Mouse (Mus musculus) forelimb bud, embryonic 11.5 days (tissue): ENCODE measurements at regions not wholly inside any gene's neighbourhood (a gene's known extent, or its start where the extent isn't known, plus 50 kb on each side); places are given as distances from the start of the nearest gene placed in this dataset.

Experiments used
- DNase-seq: peaks from one replicate; pipeline ENCODE4 v3.0.0-alpha.2; 2012; ENCODE audit warnings: low read depth, low spot score

DNA sequence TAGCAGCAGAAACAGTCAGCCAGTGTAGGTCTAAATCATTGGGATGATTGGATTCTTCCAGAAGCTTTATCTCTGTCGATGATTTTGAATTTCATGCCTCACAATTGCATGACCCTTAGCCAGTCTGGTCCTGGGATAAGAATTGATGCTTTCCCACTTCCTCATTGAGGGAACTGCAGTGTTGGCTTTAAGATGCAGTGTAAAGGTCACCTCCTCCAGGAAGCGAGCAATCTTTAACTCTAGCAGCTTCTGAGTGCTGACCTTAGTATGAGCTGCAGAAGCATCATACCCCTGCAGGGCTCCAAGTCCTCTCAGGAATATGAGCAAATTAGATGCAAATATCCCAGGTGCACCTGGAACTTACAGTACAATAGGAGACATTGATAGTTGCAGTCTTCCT, 1132.2 kb upstream of the A1bg start:
- no peak for DNase-seq

DNA sequence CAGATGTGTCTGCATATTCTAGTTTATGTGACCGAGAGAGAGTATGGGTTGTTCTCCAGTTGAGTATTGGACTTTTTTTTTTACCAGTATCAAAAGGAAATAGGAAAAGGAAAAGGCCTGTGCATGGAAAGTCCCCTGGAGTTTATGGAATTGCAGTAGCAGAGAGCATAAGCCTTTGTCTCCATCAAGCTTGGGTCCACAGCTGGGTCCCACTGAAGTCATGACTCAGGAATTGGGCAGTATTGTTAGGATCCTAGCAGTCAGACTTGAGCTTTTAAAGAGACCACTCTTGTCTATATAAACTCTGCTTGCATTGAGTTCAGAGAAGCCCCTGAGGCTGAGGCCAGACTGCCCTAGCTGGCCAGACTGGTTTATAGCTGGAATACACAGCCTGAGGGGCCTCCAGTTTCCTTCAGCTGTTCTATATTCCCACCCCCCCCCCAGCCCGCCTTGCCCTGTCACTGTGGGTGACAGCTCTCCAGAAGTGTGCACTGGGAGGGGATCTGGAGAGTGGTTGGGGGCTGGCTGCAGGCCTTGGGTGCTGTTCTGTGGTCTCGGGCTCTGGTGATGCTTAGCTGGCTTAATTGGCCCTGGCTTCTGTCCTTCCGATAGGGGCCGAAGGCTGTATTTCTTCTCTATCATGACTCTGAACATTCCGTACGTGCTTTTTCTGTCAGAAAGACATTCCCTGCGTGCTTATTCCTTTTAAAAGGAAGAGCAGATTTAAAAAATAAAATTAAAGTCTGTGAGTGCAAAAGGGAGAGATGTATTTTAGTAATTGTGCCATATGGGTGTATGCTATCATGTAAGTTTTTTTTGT, 1130.8 kb upstream of the A1bg start:
- peak; percentile 35 for DNase-seq

DNA sequence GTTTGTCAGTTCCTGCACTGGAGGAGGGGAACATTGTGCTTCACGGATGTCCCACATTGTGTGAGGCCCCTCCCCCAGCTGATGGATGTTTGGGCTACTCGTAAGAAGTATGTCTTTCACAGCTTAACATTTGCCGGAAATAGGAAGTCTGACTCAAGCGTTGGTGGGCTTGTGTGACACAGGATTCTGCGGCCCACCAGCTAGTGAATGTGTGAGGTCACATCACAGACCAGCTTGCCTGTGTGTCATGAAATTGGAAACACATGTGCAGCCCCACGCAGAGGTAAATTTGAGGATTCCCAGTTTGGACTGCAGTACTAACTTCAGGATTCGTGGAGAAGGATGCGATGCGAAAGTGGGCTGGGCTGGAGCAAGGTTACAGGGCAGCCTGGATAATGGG, 1126.6 kb upstream of the A1bg start:
- peak; percentile 61 for DNase-seq

DNA sequence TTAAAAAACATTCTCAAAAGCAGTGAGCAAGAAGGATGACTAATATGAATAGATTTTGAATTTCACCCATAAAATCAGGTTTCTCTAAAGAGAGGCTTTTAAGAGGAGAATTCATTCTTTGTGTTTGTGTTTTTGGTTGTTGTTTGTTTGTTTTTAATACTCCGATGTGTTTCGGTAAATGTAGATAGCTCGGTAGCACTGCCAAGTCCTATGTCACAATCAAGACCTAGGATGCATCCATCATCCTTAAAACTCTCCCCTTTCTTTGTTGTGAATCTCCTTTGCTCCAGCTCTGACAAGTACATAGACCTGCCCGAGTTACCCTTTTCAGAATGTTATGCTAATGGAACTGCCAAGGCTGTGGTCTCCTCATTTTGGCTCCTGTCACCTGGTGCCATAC, 1126.2 kb upstream of the A1bg start:
- no peak for DNase-seq

DNA sequence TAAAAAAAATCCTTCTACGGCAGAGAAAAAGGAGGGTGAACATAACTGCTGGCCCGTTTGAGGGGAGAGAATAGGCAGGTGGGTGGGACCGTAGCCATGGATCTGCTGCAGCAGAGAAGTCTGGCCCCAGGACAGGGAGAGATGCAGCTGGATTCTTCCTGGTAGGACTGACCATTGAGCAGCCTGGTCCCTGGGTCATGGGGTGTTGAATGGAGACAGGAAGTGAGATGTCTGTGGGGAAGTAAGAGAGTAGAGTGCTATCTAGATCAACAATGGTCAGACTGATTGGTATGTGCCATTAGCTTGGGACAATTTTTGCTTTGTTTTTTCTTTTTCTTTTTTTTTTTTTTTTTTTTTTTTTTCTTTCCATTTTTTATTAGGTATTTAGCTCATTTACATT, 1123.5 kb upstream of the A1bg start:
- DNase-seq, result no peak

DNA sequence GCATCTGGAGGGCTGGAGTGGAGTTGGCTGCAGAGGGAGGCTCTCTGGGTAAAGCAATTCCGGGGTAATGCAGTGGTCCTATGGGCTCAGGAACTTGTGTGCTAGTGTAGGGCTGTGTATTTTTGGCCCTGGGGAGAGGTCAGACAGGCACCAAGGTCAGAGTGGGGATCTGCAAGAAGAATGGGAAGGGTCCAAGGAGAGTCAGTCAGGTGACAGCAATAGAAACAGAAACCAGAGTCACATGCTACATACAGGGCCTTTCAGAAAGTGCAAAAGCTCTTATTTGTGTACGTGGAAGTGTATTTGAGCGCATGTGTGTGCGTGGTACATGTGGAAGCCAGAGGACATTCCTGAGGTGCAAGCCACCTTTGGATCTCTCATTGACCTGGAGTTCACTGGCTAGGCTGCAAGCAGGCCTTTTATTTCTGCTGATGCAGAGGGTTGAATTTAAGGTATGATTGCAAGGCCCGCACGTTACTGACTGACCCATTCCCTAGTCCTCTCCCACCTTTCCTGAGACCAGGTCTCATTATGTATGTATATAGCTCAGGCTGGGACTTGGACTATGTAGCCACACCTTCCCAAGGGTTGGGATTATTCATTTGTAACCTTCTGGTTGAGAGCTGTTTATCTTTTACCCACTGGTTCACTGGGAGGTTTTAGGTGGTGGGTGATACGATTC, 1122.0 kb upstream of the A1bg start:
- no peak for DNase-seq

DNA sequence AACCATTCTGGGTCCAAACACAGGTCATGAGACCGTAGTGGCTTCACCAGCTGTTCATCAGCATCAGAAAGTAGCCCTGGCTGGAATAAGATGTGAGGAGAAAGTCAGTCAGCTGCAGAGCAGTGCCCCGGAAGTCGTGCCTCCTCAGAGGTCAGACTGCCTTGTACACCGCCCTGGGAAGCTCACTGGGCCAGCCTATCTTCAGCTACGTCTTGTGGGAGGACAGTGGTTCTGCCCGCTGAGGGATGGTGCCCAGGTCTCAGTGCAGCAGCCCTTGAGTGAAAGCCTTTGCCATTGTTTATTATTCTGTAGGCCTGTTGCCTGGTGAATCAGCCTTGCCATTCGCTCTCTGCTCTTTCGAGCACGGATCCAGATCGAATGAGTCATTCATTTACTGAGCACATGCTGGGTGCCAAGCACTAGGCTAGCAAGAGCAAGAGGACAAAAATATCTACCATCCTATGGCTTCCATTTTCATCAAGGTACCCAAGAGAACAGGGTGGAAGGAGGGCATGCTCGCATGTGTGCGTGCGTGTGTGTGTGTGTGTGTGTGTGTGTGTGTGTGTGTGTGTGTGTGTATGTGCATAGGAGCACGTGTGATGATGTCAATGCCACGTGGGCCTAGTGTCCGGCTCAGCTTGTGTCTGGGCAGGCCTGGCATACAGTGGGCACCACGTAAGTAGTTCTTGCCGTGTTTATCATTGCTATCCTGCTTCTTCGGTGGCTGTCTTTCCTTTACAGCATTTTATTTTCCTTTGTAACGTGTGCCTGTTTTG, 1121.0 kb upstream of the A1bg start:
- DNase-seq, result no peak

DNA sequence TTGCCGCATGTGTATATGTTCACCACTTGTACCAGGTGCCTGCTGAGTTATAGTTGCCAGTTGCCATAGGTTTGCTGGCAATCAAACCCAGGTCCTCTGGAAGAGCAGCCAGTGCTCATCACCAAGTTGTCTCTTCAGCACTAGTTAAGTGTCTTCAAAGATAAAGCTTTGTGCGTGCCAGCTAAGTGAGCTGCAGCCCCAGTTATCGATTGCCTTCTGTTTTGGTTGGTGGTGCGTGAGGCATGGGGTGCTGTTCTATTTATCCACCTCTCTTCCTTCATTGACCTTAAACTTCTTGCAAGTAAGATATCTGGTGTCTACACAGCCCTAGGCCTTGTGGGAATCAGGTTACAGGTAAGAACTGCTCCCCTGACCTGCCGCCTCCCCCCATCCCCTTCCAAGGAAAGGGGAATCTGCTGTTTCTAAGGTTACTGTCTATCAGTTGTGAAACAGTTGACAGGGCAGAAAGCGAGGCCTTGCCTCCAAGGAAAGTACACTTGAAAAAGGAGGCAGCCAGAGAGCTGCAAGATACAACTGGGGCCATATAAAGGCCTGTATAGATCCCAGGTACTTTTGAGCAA, 1120.2 kb upstream of the A1bg start:
- DNase-seq, result no peak
